Mouse (Mus musculus): ENCODE measurements around the gene Hnrnpul1. TPM values are rescaled to one million over a fixed set of nuclear protein-coding genes. Genes with fewer than 3 reads are reported as not detected.

Gene Hnrnpul1
- 30.7 and 50.8 TPM in 2 replicates for polyA plus RNA-seq (2012; rRNA removed; ENCODE audit: low replicate concordance)

DNA sequence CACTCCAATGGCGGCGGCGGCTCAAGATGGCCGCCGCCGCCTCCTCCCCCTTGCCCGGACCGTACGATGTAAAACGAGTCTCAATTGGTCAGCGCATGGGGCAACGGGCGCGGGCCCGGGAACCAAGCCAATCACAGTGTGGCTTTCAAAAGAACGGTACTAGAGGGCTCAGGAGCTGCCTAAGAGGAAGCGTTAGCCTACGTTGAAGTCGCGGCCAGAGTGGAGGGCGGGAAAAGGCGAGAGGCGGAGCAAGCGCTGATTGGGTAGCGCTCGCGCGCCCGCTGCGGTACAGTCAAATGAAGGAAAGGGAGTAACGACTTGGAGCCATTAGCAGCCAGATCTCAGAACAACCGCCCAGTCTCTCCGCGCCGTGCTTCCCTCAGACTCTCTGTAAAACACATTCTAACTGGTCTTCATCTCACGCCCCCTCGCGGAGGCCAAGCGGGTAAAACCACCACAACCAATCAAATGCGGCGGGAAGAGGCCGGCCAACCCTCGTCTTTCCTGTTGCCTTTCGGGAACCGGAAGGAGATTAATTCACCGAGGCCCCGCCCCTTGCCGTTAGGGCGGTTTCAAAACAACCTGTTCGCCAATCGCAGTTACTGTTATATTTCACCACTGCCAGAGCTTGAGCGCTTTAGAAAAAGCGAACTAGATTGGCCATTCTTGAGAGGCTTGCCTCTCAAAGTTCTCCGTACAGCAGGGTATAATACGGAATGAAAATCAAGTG, at the start of gene Hnrnpul1:
Hnrnpul1 (minus strand) TSS at position 20 of the 730 bp plus-strand sequence.

DNA sequence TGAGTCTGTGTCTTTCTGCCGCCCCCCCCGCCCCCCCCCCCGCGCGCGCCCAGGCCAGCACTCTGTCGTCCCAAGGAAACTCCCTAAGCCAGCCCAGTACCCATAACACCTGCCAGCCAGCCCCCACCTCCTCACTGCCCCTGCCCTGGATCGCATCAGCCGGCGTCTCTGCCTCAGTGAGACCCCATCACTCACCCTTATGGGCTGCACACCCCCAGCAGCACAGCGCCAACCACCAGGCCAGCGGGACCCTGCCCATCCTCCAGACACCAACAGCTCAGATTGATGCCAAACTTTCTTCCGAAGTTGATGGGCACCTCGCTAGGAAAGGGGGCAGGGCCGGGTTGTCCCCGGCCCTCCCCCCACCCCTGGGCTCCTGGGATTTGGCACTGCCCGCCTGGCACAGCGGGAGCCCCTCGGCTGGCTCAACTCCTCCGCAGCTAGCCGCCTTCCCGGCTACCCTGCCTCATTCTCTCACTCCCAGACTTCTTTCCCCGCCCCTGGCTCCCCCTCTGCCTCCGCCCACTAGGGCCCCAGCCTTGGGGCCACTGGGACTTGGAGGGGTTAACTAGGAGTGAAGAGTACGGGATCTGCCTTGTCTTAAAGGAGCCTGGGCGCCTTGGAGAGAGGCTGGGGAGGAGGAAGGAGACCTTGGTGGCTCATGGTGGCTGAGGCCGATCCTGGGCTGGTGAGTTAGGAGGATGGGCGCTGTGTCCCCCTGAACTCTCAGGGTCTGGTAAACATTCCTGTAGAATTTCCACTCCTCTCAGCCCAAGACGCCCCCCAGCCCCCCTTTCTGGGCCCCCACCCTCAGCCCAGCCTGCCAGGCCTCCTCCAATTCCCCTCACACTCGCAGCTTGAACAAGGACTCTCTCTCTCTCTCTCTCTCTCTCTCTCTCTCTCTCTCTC, 33.9 kb upstream of the Hnrnpul1 start, which contains the start of gene Axl:
Axl (minus strand) TSS at position 486 of the 909 bp plus-strand sequence.

DNA sequence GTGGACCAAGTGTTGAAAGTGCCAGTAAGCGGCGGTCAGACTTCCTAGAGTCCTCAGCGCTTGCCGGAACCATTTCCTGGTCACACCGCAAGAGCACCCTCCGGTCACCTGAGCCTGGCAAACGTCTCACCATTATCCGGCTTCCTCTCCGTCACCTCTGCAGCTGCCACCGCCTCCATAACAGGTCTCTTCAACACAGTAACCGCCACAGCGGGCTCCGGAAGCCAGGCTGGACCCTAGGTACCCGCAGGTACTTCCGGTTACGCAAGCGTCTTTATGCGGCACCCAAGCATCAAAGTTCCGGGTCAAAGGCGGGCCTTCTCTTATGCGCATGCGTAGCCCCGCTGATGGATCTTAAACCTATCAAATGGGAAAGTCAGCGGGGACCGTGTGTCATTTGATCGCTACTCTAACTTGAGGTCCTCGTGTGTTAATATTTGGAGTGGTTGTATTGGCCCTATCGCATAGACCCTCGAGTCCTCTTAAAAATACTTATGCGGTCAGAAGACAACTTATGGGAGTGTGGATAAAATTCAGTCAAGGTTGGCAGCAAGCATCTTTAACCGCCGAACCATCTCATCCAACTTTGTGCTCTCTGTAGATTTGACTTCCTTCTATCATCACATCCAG, 35.7 kb downstream of the Hnrnpul1 start, which contains the start of gene Ccdc97:
Ccdc97 (minus strand) TSS at position 301 of the 630 bp plus-strand sequence.

DNA sequence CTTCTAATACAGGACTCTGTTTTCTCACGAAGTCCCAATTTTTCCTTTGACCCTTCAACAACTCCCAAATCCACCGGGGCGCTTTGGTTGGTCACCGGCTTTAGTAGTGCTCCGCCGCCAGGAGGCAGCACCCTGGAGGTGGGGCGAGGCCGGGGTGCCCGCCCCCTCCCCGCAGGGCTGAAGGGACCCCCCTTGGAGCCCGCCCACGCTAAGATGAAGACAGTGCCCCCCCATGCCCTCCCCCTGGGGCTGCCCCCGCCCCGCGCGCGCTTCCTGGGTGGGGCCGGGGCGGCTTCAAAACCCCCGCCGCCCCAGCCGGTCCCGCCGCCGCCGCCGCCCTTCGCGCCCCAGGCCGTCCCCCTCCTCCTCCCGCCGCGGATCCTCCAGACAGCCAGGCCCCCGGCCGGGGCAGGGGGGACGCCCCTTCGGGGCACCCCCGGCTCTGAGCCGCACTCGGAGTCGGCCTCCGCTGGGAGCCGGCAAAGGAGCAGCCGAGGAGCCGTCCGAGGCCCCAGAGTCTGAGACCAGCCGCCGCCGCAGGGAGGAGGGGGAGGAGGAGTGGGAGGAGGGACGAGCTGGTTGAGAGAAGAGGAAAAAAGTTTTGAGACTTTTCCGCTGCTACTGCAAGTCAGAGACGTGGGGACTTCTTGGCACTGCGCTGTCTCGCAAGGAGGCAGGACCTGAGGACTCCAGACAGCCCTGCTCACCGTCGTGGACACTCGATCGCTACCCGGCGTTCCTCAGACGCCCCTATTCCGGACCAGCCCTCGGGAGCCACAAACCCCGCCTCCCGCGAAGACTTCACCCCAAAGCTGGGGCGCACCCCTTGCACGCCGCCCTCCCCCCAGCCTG, 67.7 kb downstream of the Hnrnpul1 start, which contains the start of gene Tgfb1:
Tgfb1 (plus strand) TSS at position 323 of the 852 bp plus-strand sequence.

DNA sequence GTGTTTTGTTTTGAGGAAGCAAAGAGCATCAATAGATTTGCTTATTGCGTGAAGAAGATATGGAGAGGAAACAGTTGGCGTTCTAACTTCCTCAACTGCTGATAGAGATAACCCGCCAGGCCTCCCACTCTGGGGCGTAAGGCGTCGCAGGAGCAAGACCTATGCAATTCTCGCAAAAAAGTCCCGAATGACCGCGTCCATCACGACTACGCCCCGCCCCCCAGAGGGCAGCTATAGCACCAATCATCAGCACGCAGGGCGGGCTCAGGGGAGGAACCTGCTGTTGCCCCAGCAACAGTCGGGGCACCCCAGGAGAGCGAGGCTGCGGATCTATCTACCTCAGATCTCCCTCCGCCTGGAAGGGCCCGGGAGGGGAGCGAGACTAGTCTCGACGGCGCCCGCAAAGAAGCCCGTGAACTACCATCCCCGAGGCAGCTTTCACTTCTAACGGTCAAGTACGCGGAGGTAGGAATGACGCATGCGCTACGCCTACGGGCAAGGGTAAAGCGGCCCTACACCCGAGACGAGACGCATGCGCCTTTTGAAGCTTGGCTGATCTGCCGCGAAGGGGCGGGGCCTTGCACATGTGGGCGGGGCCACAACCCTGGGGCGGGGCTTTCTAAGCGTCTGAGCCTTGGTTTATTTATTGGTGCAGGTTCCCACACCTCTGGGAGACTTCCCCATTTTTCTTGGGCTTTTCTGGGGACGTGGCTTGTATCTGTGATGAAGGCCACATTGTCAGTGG, 73.9 kb downstream of the Hnrnpul1 start, which contains the start of gene B9d2:
B9d2 (plus strand) TSS at position 267 of the 745 bp plus-strand sequence.

DNA sequence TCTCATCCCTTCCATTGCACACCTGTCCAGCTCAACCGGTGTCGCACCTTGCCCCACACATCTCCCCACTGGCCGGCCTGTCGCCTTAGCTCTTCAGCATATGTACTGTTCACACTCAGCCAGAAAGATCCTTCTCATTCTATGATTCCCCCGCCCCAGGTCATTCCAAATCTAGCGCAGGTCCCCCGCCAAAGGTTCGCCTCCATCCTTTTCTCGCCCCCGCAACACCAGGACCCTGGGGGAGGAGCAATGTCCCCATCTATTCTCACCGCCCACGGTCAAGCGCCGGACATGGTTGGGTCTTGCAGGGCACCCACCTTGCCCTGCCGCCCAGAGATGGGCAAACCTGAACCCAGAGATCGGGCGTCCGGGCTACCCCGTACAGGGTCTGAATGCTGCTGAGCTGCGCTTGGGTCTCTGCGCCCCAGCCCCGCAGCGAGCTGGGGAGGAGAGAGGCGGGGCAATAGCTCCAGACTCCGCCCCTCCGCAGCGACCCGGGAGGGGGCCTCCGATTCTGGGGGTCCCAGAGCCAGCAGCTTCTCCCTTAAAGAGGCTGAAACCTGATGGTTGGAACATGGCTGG, 79.7 kb downstream of the Hnrnpul1 start, which contains the start of gene Tmem91:
Tmem91 (minus strand) TSS at position 448 of the 582 bp plus-strand sequence.

Other genes with a start within 250 kb of the Hnrnpul1 start
- 0.27 TPM in 1 of 2 replicates, not detected in the other for gene Ceacam2, start 214.9 kb downstream of the Hnrnpul1 start, polyA plus RNA-seq (2012; rRNA removed; ENCODE audit: low replicate concordance)
- gene Erich4, start 138.9 kb downstream of the Hnrnpul1 start, polyA plus RNA-seq (2012; rRNA removed; ENCODE audit: low replicate concordance) = not detected in 2 replicates
- 72.7 and 88.8 TPM in 2 replicates for gene Dmac2, start 135.3 kb downstream of the Hnrnpul1 start, polyA plus RNA-seq (2012; rRNA removed; ENCODE audit: low replicate concordance)
- 16.0 and 41.9 TPM in 2 replicates for gene B3gnt8, start 128.1 kb downstream of the Hnrnpul1 start, polyA plus RNA-seq (2012; rRNA removed; ENCODE audit: low replicate concordance)
- gene Bckdha, start 95.8 kb downstream of the Hnrnpul1 start, polyA plus RNA-seq (2012; rRNA removed; ENCODE audit: low replicate concordance) = 430 and 538 TPM in 2 replicates
- gene Exosc5, start 95.6 kb downstream of the Hnrnpul1 start, polyA plus RNA-seq (2012; rRNA removed; ENCODE audit: low replicate concordance) = 57.6 and 133 TPM in 2 replicates
- gene Tmem91, start 79.6 kb downstream of the Hnrnpul1 start, polyA plus RNA-seq (2012; rRNA removed; ENCODE audit: low replicate concordance) = 1.5 and 2.5 TPM in 2 replicates
- 49.1 and 72.8 TPM in 2 replicates for gene B9d2, start 74.0 kb downstream of the Hnrnpul1 start, polyA plus RNA-seq (2012; rRNA removed; ENCODE audit: low replicate concordance)
- gene Tgfb1, start 67.8 kb downstream of the Hnrnpul1 start, polyA plus RNA-seq (2012; rRNA removed; ENCODE audit: low replicate concordance) = 50.3 and 124 TPM in 2 replicates
- 80.6 and 109 TPM in 2 replicates for gene Ccdc97, start 35.7 kb downstream of the Hnrnpul1 start, polyA plus RNA-seq (2012; rRNA removed; ENCODE audit: low replicate concordance)
- 140 and 145 TPM in 2 replicates for gene Axl, start 33.9 kb upstream of the Hnrnpul1 start, polyA plus RNA-seq (2012; rRNA removed; ENCODE audit: low replicate concordance)
- gene Cyp2s1, start 62.2 kb upstream of the Hnrnpul1 start, polyA plus RNA-seq (2012; rRNA removed; ENCODE audit: low replicate concordance) = 4.4 and 4.9 TPM in 2 replicates
- 0.14 and 2.6 TPM in 2 replicates for gene Cyp2b10, start 142.9 kb upstream of the Hnrnpul1 start, polyA plus RNA-seq (2012; rRNA removed; ENCODE audit: low replicate concordance)